9 mouse cellular contexts compared by ENCODE assay signal in the genomic region with DNA sequence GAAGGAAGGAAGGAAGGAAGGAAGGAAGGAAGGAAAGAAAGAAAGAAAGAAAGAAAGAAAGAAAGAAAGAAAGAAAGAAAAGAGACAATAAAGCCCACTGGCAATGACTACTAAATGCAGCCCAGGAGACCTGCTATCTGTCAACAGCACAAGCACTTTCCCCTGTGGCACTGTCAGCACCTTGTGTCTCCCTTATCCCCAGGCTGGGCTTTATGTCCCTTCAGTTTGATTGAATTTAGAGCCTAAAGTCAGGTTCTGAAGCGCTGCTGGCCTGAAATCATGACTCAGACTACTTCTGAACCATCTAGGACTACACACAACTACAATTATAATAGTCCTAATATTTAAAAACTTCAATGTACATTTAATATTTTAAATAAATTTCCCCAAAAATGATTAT. TPM values are rescaled to one million over a fixed set of nuclear protein-coding genes. Genes with fewer than 3 reads are reported as not detected.
DNase-seq lines count a peak whose midpoint lies in the region; ATAC-seq and TF ChIP-seq lines count a peak whose summit lies in the region.
"Had no signal": no experiment of that assay in that cellular context is flagged by ENCODE, and none has a peak within 500 bp of the region (broad histone marks: within the 10 kb centered on the region; RNA-seq: fewer than 3 reads in every experiment).

No protein-coding gene starts in this region.

- H3K27ac ChIP-seq in lung, embryonic 14.5 days (ENCODE audit: low read depth), result no peak overlapping the region
- H3K27ac ChIP-seq in limb, embryonic 10.5 days, result no peak overlapping the region
- H3K27ac ChIP-seq in neural tube, embryonic 14.5 days (ENCODE audit: low read depth, low read length), result no peak overlapping the region
- H3K27ac ChIP-seq: limb, embryonic 15.5 days had no signal

- H3K4me2 ChIP-seq in lung, embryonic 14.5 days, result peak overlapping the region; percentile 75
- peak overlapping the region; percentile 76; the same call in 1 of the 2 replicates for H3K4me2 ChIP-seq in neural tube, embryonic 14.5 days (ENCODE audit: low read depth, low read length)

- 84% methylated on average over 1 of the region's 1 CpGs for WGBS in lung, embryonic 14.5 days
- 90% methylated on average over 1 of the region's 1 CpGs for WGBS in limb, embryonic 10.5 days
- 89% methylated on average over 1 of the region's 1 CpGs for WGBS in neural tube, embryonic 14.5 days

- H3K36me3 ChIP-seq in lung, embryonic 14.5 days (ENCODE audit: insufficient read depth), result peaks cover 23% of the 10 kb centered on the region
- peaks cover 28% of the 10 kb centered on the region for H3K36me3 ChIP-seq in limb, embryonic 10.5 days
- H3K36me3 ChIP-seq in neural tube, embryonic 14.5 days (ENCODE audit: control insufficient read depth, insufficient read depth, low read length), result peaks cover 11% of the 10 kb centered on the region

- no peaks in the 10 kb centered on the region for H3K9me3 ChIP-seq in lung, embryonic 14.5 days (ENCODE audit: low read depth, low read length)
- no peaks in the 10 kb centered on the region for H3K9me3 ChIP-seq in limb, embryonic 10.5 days (replicated peaks)
- no peaks in the 10 kb centered on the region for H3K9me3 ChIP-seq in neural tube, embryonic 14.5 days (ENCODE audit: control insufficient read depth, low read length)
- H3K9me3 ChIP-seq: limb, embryonic 15.5 days had no signal

- no peaks in the 10 kb centered on the region for H3K27me3 ChIP-seq in lung, embryonic 14.5 days (ENCODE audit: insufficient read depth, low read length)
- no peaks in the 10 kb centered on the region for H3K27me3 ChIP-seq in limb, embryonic 10.5 days (ENCODE audit: low read depth, poor library complexity, severe bottlenecking)
- H3K27me3 ChIP-seq in neural tube, embryonic 14.5 days (ENCODE audit: control insufficient read depth, insufficient read depth, low read length), result no peaks in the 10 kb centered on the region
- H3K27me3 ChIP-seq: limb, embryonic 15.5 days had no signal

- no peak for ATAC-seq in lung, embryonic 14.5 days (ENCODE audit: insufficient read depth)
- ATAC-seq in erythroblast, adult 5-6 weeks (replicated peaks; ENCODE audit: low FRiP score, poor library complexity, severe bottlenecking), result 0 out of 2 replicates have a peak, but pooled peaks have one; percentile 34
- ATAC-seq in neural tube, embryonic 14.5 days (ENCODE audit: low read depth), result no peak

- DNase-seq in lung, embryonic 14.5 days, result no peak
- no peak for DNase-seq in lung, postnatal 10 days
- DNase-seq in limb, embryonic 10.5 days (ENCODE audit: low spot score), result no peak
- no peak for DNase-seq in adrenal gland, adult 2 months
- DNase-seq in cerebellum, postnatal 25 days, result no peak
- DNase-seq: cerebellum, adult 8-10 months had no signal

- TF ChIP-seq CTCF in lung, embryonic 14.5 days (IDR thresholded peaks at IDR 0.05; ENCODE audit: low read depth), result no peak

- peak overlapping the region; percentile 72; the same call in 1 of the 2 replicates for H3K4me3 ChIP-seq in lung, embryonic 14.5 days (ENCODE audit: low read depth, low read length)
- peak overlapping the region; percentile 95; the same call in 1 of the 2 replicates for H3K4me3 ChIP-seq in limb, embryonic 10.5 days
- H3K4me3 ChIP-seq in neural tube, embryonic 14.5 days (ENCODE audit: low read depth, low read length), result no peak overlapping the region

- peaks cover 6% of the 10 kb centered on the region; the same call in 1 of the 2 replicates for H3K4me1 ChIP-seq in lung, embryonic 14.5 days (ENCODE audit: insufficient read depth)
- peaks cover 12% of the 10 kb centered on the region for H3K4me1 ChIP-seq in limb, embryonic 10.5 days
- H3K4me1 ChIP-seq in neural tube, embryonic 14.5 days (ENCODE audit: control insufficient read depth, insufficient read depth, low read length), result peaks cover 6% of the 10 kb centered on the region; the same call in 1 of the 2 replicates

- no peak overlapping the region; the same call in 1 of the 2 replicates for H3K9ac ChIP-seq in lung, embryonic 14.5 days
- no peak overlapping the region for H3K9ac ChIP-seq in neural tube, embryonic 14.5 days (replicated peaks; ENCODE audit: low read depth, low read length)

RNA-seq across cellular contexts. Expression of gene Atp6v1e1, which starts 1.7 kb away (rescaled TPM):
- 92.1 and 92.3 TPM in 2 replicates for polyA plus RNA-seq in lung, embryonic 14.5 days (2014; fragmentation: Nextera tagmentation; extraction: Ambion mirVana)
- total RNA-seq in erythroblast, adult 5-6 weeks (2015; ENCODE audit: low replicate concordance), result 131 and 140 TPM in 2 replicates
- total RNA-seq in erythroblast, adult 5-6 weeks (2017; ENCODE audit: low replicate concordance), result 234 and 332 TPM in 2 replicates
- polyA plus RNA-seq in limb, embryonic 10.5 days (2016; fragmentation: Nextera tagmentation; extraction: Ambion mirVana), result 99.9 and 112 TPM in 2 replicates
- polyA plus RNA-seq in neural tube, embryonic 14.5 days (2014; fragmentation: Nextera tagmentation; extraction: Ambion mirVana), result 316 and 335 TPM in 2 replicates
- 100 to 1,000 TPM; 362 to 464 TPM for total RNA-seq in adrenal gland, adult 2 months (2021)
- polyA plus RNA-seq in adrenal gland, adult 2 months (2012; rRNA removed), result 241 and 338 TPM in 2 replicates

RNA-seq across cellular contexts. Expression of gene Bcl2l13, which starts 15.1 kb away (rescaled TPM):
- 34.4 and 34.6 TPM in 2 replicates for polyA plus RNA-seq in lung, embryonic 14.5 days (2014; fragmentation: Nextera tagmentation; extraction: Ambion mirVana)
- 20.9 and 27.0 TPM in 2 replicates for total RNA-seq in erythroblast, adult 5-6 weeks (2015; ENCODE audit: low replicate concordance)
- 38.6 and 38.7 TPM in 2 replicates for total RNA-seq in erythroblast, adult 5-6 weeks (2017; ENCODE audit: low replicate concordance)
- 45.5 and 49.9 TPM in 2 replicates for polyA plus RNA-seq in limb, embryonic 10.5 days (2016; fragmentation: Nextera tagmentation; extraction: Ambion mirVana)
- 22.3 and 27.5 TPM in 2 replicates for polyA plus RNA-seq in neural tube, embryonic 14.5 days (2014; fragmentation: Nextera tagmentation; extraction: Ambion mirVana)
- 10 to 100 TPM; 70.4 to 84.6 TPM for total RNA-seq in adrenal gland, adult 2 months (2021)
- polyA plus RNA-seq in adrenal gland, adult 2 months (2012; rRNA removed), result 24.1 and 30.2 TPM in 2 replicates

RNA-seq across cellular contexts. Expression of gene Slc25a18, which starts 47.6 kb away (rescaled TPM):
- 0.09 TPM in 2 replicates for polyA plus RNA-seq in lung, embryonic 14.5 days (2014; fragmentation: Nextera tagmentation; extraction: Ambion mirVana)
- not detected in 2 replicates for total RNA-seq in erythroblast, adult 5-6 weeks (2015; ENCODE audit: low replicate concordance)
- 0.26 TPM in 1 of 2 replicates, not detected in the other for total RNA-seq in erythroblast, adult 5-6 weeks (2017; ENCODE audit: low replicate concordance)
- 0.08 and 0.19 TPM in 2 replicates for polyA plus RNA-seq in limb, embryonic 10.5 days (2016; fragmentation: Nextera tagmentation; extraction: Ambion mirVana)
- 17.2 and 29.1 TPM in 2 replicates for polyA plus RNA-seq in neural tube, embryonic 14.5 days (2014; fragmentation: Nextera tagmentation; extraction: Ambion mirVana)
- under 1 TPM; 0.14 to 0.21 TPM for total RNA-seq in adrenal gland, adult 2 months (2021)
- 0.62 and 1.3 TPM in 2 replicates for polyA plus RNA-seq in adrenal gland, adult 2 months (2012; rRNA removed)
